Mouse (Mus musculus): ENCODE measurements around the gene Zfp512.

- no peak for TF ChIP-seq CTCF (IDR thresholded peaks at IDR 0.05; ENCODE audit: low read depth)
- no peak for TF ChIP-seq EP300 (IDR thresholded peaks at IDR 0.05; ENCODE audit: low read depth)
Observed at GRCm38 (mm10) chr5:31469711-31470110, 17.5 kb downstream of the Zfp512 start.
